Mouse (Mus musculus): ENCODE results near the gene Ubr3. TPM values are rescaled to one million over a fixed set of nuclear protein-coding genes. Genes with fewer than 3 reads are reported as not detected.

Ubr3 gene
- 7.5 TPM for polyA plus RNA-seq (2017; shearing (Covaris generic))

GRCm38 (mm10) chr2:69897039-69897617 lies at the start of gene Ubr3:
TSS of gene Ubr3 (plus strand) at chr2:69897246.

GRCm38 (mm10) chr2:69861485-69862091 lies 35.5 kb upstream of the Ubr3 start, which contains the start of gene Ssb:
TSS of gene Ssb (plus strand) at chr2:69861562.

GRCm38 (mm10) chr2:69885451-69886305 lies 11.4 kb upstream of the Ubr3 start, which contains the start of gene Mettl5:
TSS of gene Mettl5 (minus strand) at chr2:69885615.

GRCm38 (mm10) chr2:70038752-70039151 lies 141.7 kb downstream of the Ubr3 start, which contains the start of gene Myo3b:
TSS of gene Myo3b (plus strand) at chr2:70039126.

Other genes starting within 250 kb of the Ubr3 start
- not detected for gene Klhl41, start 227.1 kb upstream of the Ubr3 start, polyA plus RNA-seq (2017; shearing (Covaris generic))
- 16.6 TPM for gene Fastkd1, start 183.7 kb upstream of the Ubr3 start, polyA plus RNA-seq (2017; shearing (Covaris generic))
- gene Ppig, start 174.7 kb upstream of the Ubr3 start, polyA plus RNA-seq (2017; shearing (Covaris generic)), result 195 TPM
- gene Ccdc173, start 107.7 kb upstream of the Ubr3 start, polyA plus RNA-seq (2017; shearing (Covaris generic)), result 4.0 TPM
- 33.3 TPM for gene Phospho2, start 107.6 kb upstream of the Ubr3 start, polyA plus RNA-seq (2017; shearing (Covaris generic))
- gene Klhl23, start 75.3 kb upstream of the Ubr3 start, polyA plus RNA-seq (2017; shearing (Covaris generic)), result 0.20 TPM
- 353 TPM for gene Ssb, start 35.7 kb upstream of the Ubr3 start, polyA plus RNA-seq (2017; shearing (Covaris generic))
- 40.6 TPM for gene Mettl5, start 11.6 kb upstream of the Ubr3 start, polyA plus RNA-seq (2017; shearing (Covaris generic))
- gene Myo3b, start 141.9 kb downstream of the Ubr3 start, polyA plus RNA-seq (2017; shearing (Covaris generic)), result 16.0 TPM